Mouse (Mus musculus) heart, embryonic 11.5 days (tissue): ENCODE measurements around the gene Tyk2. TPM values are rescaled to one million over a fixed set of nuclear protein-coding genes. Genes with fewer than 3 reads are reported as not detected.

Experiments
- ATAC-seq: fragments of 200-750 bp; cut with Nextera tagmentation; replicated peaks from 2 replicates; pipeline ENCODE4 v1.8.0; 2017; ENCODE audit warnings: moderate library complexity; ENCODE audit not compliant: insufficient number of reproducible peaks, low FRiP score, low TSS enrichment
- H3K27ac ChIP-seq: fragments of 300-500 bp; sonication (generic); 2 replicates; pipeline ENCODE4 v1.5.1; 2014; ENCODE audit warnings: mild to moderate bottlenecking, low read depth, low read length
- H3K27me3 ChIP-seq: fragments of 300-500 bp; sonication (generic); 2 replicates; pipeline ENCODE4 v1.6.1; 2014; ENCODE audit warnings: mild to moderate bottlenecking, low read length, mixed read lengths; ENCODE audit not compliant: control insufficient read depth, insufficient read depth
- H3K36me3 ChIP-seq: fragments of 300-500 bp; sonication (generic); 2 replicates; pipeline ENCODE4 v1.6.1; 2014; ENCODE audit warnings: mild to moderate bottlenecking, low read length, moderate library complexity, mixed read lengths; ENCODE audit not compliant: control insufficient read depth, insufficient read depth
- H3K4me1 ChIP-seq: fragments of 300-500 bp; sonication (generic); 2 replicates; pipeline ENCODE4 v1.6.1; 2014; ENCODE audit warnings: low read length; ENCODE audit not compliant: control insufficient read depth, insufficient read depth
- H3K4me2 ChIP-seq: fragments of 300-500 bp; sonication (generic); 2 replicates; pipeline ENCODE4 v1.6.1; 2014; ENCODE audit warnings: mild to moderate bottlenecking, moderate library complexity
- H3K4me3 ChIP-seq: fragments of 300-500 bp; sonication (generic); 2 replicates; pipeline ENCODE4 v1.5.1; 2014; ENCODE audit warnings: low read depth, low read length
- H3K9ac ChIP-seq: fragments of 300-500 bp; sonication (generic); 2 replicates; pipeline ENCODE4 v1.6.1; 2014; ENCODE audit warnings: mild to moderate bottlenecking, low read depth, low read length, moderate library complexity
- H3K9me3 ChIP-seq: fragments of 300-500 bp; sonication (generic); replicated peaks from 2 replicates; pipeline ENCODE4 v1.6.1; 2016; ENCODE audit warnings: low read length; ENCODE audit not compliant: control insufficient read depth
- WGBS: fragments of 180-500 bp; shearing (Covaris S2); extraction: QIAGEN DNeasy Blood & Tissue Kit; methylation state at CpG from one replicate; pipeline ENCODE4 v1.1.7; 2014; ENCODE audit not compliant: insufficient replicate concordance; 5-methylcytosine and 5-hydroxymethylcytosine counted together
- polyA plus RNA-seq: library from polyadenylated mRNA; unstranded; fragments of >200 nt; fragmentation: Nextera tagmentation; extraction: Ambion mirVana; gene quantifications from 2 replicates; pipeline ENCODE4 v1.2.1, GENCODE M21; 2014

Tyk2 gene
- polyA plus RNA-seq, 1 experiment from 2014 or later, result 9.4 TPM

DNA sequence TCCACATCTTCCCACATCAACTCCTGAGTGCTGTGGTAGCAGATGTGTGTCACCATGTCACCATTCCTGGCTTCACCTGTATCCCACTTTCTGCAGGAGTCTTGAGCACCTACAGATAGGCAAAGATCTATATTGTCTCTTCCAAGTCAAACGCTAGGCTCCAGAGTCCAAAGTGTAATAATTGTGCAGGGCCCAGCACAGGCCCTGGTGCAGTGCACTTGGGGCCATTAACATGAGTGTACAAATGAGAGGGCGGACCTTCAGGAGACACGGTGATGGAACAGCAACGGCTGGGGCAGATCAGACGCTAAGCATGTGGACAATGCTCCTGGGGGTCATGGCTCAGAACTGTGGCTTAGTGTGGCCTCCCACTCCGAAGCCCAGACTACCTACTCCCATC is 17.3 kb downstream of the Tyk2 start:
- no peaks in the 10 kb centered on the region for H3K36me3 ChIP-seq
- no peak overlapping the region for H3K9ac ChIP-seq
- 92% methylated on average over 6 of the region's 6 CpGs for WGBS
- no peaks in the 10 kb centered on the region for H3K9me3 ChIP-seq
- H3K4me3 ChIP-seq, result no peak overlapping the region
- no peak overlapping the region for H3K4me2 ChIP-seq
- no peak overlapping the region for H3K27ac ChIP-seq
- no peaks in the 10 kb centered on the region for H3K27me3 ChIP-seq
- ATAC-seq, result no peak
- H3K4me1 ChIP-seq, result no peaks in the 10 kb centered on the region

- WGBS, result 33% methylated on average over 23 of the region's 23 CpGs
Measured at GRCm38 (mm10) chr9:21107607-21108237, 23.3 kb downstream of the Tyk2 start.

GRCm38 (mm10) chr9:21105760-21106564 is 25.1 kb downstream of the Tyk2 start:
- Histone ChIP-seq H3K9me3 (no peaks in the 10 kb centered on the region), H3K27me3 (no peaks in the 10 kb centered on the region), H3K36me3 (0 out of 2 replicates have a peak, but pooled peaks cover 2% of the 10 kb centered on the region), H3K4me3 (no peak overlapping the region), H3K27ac (no peak overlapping the region), H3K9ac (no peak overlapping the region), H3K4me1 (no peaks in the 10 kb centered on the region), H3K4me2 (no peak overlapping the region)
- ATAC-seq, result no peak
- WGBS, result 66% methylated on average over 5 of the region's 5 CpGs

More at GRCm38 (mm10) chr9:21107607-21108237, 23.3 kb downstream of the Tyk2 start:
- Histone ChIP-seq H3K4me1 (no peaks in the 10 kb centered on the region), H3K4me2 (no peak overlapping the region), H3K9me3 (no peaks in the 10 kb centered on the region), H3K27ac (no peak overlapping the region), H3K27me3 (no peaks in the 10 kb centered on the region), H3K9ac (no peak overlapping the region), H3K36me3 (0 out of 2 replicates have a peak, but pooled peaks cover 2% of the 10 kb centered on the region), H3K4me3 (no peak overlapping the region)
- ATAC-seq, result no peak

DNA sequence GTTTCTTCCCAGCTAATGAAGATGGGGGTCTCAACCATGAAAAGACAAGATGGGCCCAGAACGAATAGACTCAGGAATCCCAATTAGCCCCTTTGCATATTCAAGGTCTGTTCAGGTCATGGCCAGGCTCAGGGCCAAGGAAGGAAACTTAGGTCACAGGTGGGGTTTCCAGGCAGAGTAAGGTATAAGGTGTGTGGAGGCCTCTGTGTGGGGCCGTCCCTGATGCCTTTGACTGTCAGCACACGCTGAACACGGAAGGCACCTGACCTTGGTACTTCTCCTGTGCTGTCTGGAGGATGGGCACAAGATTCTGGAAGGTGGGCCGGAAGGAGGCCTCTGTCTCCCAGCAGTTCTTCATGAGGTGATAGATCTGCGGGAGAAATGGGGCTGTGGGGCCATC is 26.2 kb downstream of the Tyk2 start:
- no peak overlapping the region for H3K4me2 ChIP-seq
- H3K27ac ChIP-seq, result no peak overlapping the region
- no peaks in the 10 kb centered on the region for H3K27me3 ChIP-seq
- no peak overlapping the region for H3K4me3 ChIP-seq
- 82% methylated on average over 6 of the region's 6 CpGs for WGBS
- no peak for ATAC-seq
- H3K4me1 ChIP-seq, result 0 out of 2 replicates have a peak, but pooled peaks cover 3% of the 10 kb centered on the region
- no peaks in the 10 kb centered on the region for H3K9me3 ChIP-seq
- H3K9ac ChIP-seq, result no peak overlapping the region
- 0 out of 2 replicates have a peak, but pooled peaks cover 2% of the 10 kb centered on the region for H3K36me3 ChIP-seq

DNA sequence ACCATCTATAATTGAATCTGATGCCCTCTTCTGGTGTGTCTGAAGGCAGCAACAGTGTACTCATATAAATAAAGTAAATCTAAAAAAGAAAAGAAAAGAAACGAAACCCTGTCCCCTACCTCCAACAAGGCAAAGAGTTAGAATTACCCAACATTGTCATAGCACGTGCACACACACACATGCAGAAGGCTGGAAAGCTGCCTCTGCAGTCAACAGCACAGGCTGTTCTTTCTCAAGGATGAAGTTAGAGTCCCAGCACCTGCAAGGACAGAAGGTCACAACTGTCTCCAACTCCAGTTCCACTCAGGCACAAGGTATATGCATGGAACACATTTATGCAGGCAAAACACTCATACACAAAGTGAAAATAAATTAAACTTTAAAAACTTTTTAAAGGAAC is 29.0 kb downstream of the Tyk2 start:
- Histone ChIP-seq H3K4me2 (no peak overlapping the region), H3K4me3 (no peak overlapping the region), H3K27me3 (no peaks in the 10 kb centered on the region), H3K36me3 (no peaks in the 10 kb centered on the region), H3K9me3 (no peaks in the 10 kb centered on the region), H3K9ac (no peak overlapping the region), H3K27ac (no peak overlapping the region), H3K4me1 (0 out of 2 replicates have a peak, but pooled peaks cover 3% of the 10 kb centered on the region)
- 84% methylated on average over 2 of the region's 2 CpGs for WGBS
- no peak for ATAC-seq

DNA sequence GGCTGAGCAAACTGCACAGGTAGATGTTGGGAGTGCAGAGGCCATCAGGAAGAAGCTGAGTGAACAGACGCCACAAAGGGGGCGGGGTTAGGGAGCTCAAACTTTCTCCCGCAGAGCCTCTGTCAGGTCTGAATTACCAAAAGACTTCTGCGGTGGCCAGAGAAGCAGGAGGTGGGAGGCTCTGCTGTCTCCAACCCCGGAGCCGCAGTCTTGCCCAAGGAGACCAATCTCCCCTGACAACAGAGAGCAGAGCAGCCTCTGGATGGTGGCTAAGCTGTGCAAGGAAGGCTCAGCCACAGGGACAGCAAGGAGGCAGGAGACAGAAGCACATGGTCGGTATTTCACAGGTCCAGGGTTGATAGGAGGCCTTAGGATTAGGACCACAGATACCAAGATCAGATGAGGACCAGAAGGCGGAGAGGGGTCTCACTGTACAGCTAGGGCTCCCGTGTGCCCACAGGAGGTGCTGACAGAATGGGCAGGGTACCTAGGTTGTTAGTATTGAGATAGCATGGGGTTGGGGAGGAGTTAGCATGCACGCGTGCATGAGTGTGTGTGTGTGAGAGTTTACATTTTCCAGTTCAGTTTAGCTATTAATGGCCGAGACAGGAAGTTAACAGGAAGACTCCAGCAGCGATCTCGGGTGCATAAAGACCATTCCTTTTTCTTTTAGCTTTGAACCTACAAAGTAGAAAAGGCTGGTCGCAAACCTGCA is 30.4 kb downstream of the Tyk2 start:
- no peak for ATAC-seq
- H3K9me3 ChIP-seq, result no peaks in the 10 kb centered on the region
- H3K27ac ChIP-seq, result no peak overlapping the region
- H3K9ac ChIP-seq, result no peak overlapping the region
- no peak overlapping the region for H3K4me2 ChIP-seq
- H3K27me3 ChIP-seq, result no peaks in the 10 kb centered on the region
- H3K36me3 ChIP-seq, result no peaks in the 10 kb centered on the region
- no peak overlapping the region for H3K4me3 ChIP-seq
- 48% methylated on average over 15 of the region's 15 CpGs for WGBS
- 0 out of 2 replicates have a peak, but pooled peaks cover 3% of the 10 kb centered on the region for H3K4me1 ChIP-seq

DNA sequence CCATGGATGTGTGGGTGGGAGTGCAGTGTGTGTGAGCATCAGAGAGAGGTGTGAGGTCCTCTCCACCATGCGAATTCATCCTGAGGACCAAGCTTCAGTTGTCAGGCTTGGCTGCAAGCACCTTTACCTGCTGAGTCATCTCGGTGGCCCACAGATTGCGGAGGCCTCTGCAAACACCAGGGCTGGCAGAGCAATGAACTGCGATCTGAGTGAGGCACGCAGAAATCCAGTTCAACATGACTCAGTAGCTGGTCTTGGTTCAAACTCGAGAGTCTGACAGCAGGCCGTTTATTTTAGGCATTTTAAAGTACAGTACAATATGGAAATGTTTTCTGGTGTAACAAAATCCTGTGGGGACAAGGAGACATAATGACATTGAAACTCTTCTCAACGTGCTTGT is 33.2 kb downstream of the Tyk2 start:
- H3K4me3 ChIP-seq, result no peak overlapping the region
- H3K27me3 ChIP-seq, result no peaks in the 10 kb centered on the region
- no peaks in the 10 kb centered on the region for H3K9me3 ChIP-seq
- H3K27ac ChIP-seq, result no peak overlapping the region
- H3K9ac ChIP-seq, result no peak overlapping the region
- 58% methylated on average over 8 of the region's 8 CpGs for WGBS
- H3K4me2 ChIP-seq, result no peak overlapping the region
- H3K4me1 ChIP-seq, result 0 out of 2 replicates have a peak, but pooled peaks cover 3% of the 10 kb centered on the region
- H3K36me3 ChIP-seq, result no peaks in the 10 kb centered on the region
- no peak for ATAC-seq

DNA sequence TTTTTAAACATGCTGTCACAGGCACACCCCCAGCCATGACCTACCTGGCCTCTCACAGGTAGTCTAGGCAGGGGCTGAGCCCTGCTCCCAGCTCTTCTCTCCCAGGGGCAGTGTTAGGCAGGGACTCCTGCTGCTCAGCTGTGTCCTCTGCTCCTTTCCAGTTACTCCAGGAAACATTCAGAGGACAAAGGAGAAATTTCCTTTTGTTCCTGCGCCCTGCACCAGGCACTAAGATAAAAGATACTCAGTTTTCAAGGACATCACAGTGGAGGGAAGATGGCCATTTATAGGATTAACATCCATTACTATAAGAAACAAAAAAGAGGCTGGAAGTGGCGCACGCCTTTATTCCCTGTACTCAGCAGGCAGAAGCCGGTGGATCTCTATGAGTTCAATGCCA is 35.1 kb downstream of the Tyk2 start:
- Histone ChIP-seq H3K4me1 (peaks cover 3% of the 10 kb centered on the region; the same call in 1 of the 2 replicates), H3K27me3 (no peaks in the 10 kb centered on the region), H3K4me3 (no peak overlapping the region), H3K4me2 (no peak overlapping the region), H3K27ac (no peak overlapping the region), H3K36me3 (no peaks in the 10 kb centered on the region), H3K9ac (no peak overlapping the region), H3K9me3 (no peaks in the 10 kb centered on the region)
- 97% methylated on average over 4 of the region's 4 CpGs for WGBS
- ATAC-seq, result no peak
